Mouse (Mus musculus) activated CD4-positive, CD25-positive, alpha-beta regulatory T cell, adult 4 months (primary cell): ENCODE measurements around the gene Cry2. TPM values are rescaled to one million over a fixed set of nuclear protein-coding genes. Genes with fewer than 3 reads are reported as not detected.

Experiments used
- ATAC-seq: one replicate; pipeline ENCODE4 v1.8.0; 2017
- polyA plus RNA-seq, 2 experiments: library from polyadenylated mRNA; unstranded; fragments of 100-300 nt; shearing (Covaris generic); gene quantifications; one replicate each; pipeline ENCODE4 v1.2.1; 2017

The Cry2 gene
- polyA plus RNA-seq, 2 experiments from 2014 or later: 4.2 to 6.3 TPM

GRCm38 (mm10) chr2:92386821-92387570, 46.8 kb downstream of the Cry2 start:
- no peak for ATAC-seq

- ATAC-seq: no peak
These were observed 48.5 kb downstream of the Cry2 start for GRCm38 (mm10) chr2:92385113-92386051.

DNA sequence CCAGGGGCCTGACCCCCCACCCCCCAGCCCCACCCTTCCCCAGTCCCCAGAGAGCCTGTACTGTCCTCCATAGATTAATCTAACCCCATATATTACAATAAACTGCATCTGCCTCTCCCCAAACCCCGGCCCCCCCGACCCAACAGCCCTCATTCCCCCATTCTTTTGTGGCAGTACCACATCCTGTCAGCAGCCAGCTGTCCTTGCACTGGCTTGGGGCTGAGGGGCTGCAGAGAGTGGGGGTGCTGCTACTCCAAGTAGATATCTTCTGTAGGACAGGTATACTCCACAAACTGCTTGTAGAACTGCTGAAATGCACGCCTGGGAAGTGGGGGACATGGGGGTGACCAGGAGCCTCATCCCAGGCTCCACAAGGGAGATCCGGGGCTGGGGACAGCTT, 49.7 kb downstream of the Cry2 start:
- ATAC-seq: no peak

DNA sequence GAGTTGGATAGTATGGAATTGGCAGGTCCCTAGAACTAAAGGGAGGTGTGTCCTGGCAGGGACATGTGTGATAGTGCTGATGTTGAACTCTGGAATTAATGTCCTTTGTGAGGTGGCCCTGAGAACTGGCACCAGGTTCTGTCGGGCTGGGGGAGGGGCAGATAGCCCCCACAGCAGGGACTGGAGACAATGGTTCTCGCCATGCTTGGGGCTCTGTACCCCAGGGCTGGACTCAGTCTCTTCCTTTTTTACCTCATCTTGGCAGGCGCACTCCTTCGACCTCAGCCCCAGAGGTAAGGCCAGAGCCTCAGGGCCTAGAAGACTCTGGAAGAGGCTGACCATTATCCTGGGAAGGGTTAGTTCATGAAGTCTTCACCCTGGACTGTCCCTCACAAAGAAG, 51.1 kb downstream of the Cry2 start:
- ATAC-seq: no peak

DNA sequence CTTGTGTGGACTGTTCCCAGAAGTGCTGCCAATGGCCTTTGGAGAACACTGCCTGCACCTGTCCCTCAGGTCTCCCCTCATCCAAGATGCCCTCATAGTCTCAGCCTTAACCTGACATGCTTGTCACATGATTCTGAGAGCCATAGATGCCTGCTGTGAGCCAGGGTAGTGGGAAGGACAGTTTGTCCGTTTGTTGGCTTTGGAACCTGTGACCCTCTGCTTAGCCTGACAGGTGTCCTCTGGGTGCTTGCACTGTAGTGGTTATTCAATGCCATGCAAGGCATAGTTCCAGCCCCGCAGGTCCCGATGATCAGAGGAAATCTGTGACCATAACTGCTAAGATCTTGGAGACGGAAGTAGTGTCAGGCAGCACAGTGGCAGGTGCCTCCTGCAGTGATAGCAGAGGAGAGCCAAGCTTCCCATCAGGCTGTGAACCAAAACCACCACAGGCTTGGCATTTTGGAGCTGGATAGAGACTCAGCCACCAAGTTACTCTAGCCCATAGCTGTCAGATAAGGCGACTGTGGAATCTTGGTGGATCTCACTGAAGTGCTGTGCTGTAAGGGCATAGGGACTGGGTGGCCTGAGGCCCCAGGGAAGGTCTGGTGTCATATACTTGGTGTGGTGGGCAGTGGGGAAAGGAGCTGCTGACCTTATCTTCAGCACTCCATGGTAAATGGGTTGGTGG, 51.8 kb downstream of the Cry2 start, which contains the start of gene 1700029I15Rik:
1700029I15Rik (plus strand) TSS at position 638 of the 688 bp plus-strand sequence.
- ATAC-seq: no peak

DNA sequence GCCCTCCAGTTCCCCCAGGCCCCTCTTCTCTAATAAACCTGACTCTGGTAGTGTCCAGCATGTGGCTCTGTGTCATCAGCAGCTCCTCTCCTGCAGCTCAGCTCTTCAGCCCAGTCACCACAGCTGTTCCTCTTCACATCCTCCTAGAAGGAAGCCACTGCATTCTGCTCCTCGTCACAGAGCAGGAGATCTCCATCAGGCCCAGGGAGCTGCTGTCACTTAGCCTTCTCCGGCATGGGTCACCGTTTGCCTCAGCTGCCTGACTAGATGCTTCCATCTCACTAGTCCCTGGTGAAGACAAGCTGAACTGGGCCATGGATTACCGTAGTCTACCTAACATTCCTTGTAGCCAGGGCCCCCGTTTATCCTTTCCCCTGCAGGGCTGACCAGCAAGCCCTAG, 52.7 kb downstream of the Cry2 start:
- ATAC-seq: no peak

DNA sequence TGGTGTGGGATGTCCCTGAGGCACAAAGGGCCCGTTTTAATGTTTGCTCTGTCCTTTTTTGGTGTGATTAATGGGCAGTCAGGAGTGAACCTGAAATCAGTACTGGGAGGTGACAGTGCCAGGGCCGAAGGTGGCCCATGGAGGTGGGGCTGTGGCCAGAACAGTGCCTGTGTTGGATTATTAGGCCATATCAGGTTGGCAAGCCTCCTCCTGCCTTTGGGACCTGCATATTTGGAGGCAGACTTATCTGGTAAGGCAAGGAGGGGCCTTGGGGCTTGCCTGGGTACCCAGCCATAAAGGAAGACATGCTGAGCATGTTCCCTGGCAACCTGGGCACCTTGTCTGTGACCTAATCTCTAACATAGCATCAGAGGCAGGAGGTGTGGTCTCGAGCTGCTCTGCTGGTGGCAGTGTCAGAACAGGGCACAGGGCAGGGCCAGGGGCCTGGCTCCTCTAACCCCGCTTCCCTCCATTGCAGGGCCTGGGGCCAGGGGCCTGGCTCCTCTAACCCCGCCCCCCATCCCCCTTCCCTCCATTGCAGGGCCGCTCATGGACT, 53.3 kb downstream of the Cry2 start:
- no peak for ATAC-seq

GRCm38 (mm10) chr2:92379783-92380494, 53.9 kb downstream of the Cry2 start:
- peak; percentile 43 for ATAC-seq

GRCm38 (mm10) chr2:92377320-92377719, 56.5 kb downstream of the Cry2 start:
- no peak for ATAC-seq

DNA sequence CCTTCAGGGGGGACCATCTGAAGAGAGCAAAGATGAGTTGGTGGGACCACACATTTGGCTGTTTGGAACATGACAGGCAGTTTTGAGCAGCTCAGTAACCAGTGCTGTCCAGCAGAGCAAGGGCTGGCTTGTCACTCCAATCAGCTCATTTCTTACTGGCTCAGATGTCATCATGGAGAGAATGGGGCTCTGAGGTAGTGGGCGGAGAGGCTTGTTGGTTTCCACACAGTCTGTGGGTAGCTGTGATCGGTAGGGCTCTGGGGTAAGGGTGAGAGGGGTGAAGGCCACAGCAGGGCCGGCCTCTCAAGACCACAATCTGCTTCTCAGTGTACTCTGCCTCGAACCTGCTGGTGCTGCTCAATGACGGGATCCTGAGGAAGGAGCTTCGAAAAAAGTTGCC, 57.5 kb downstream of the Cry2 start:
- ATAC-seq: no peak

DNA sequence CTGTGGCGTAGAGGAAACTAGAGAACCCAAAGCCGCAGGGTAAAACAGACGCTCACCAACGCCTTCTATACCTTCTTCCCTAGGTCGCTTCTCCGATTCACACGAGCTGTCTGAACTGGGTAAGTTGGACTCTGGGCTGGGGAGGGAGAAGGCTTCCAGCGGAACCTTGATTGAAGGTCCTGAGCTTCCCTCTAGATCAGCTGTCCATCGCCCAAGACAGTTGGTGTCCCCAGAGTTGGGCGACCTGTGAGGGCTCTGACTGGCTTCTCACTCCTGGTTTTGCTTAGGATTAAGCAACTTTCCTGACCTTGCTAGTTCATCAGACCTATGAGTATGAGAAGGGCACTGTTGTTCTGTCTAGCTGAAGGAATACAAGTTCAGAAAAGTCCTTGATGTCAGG, 58.1 kb downstream of the Cry2 start:
- no peak for ATAC-seq

DNA sequence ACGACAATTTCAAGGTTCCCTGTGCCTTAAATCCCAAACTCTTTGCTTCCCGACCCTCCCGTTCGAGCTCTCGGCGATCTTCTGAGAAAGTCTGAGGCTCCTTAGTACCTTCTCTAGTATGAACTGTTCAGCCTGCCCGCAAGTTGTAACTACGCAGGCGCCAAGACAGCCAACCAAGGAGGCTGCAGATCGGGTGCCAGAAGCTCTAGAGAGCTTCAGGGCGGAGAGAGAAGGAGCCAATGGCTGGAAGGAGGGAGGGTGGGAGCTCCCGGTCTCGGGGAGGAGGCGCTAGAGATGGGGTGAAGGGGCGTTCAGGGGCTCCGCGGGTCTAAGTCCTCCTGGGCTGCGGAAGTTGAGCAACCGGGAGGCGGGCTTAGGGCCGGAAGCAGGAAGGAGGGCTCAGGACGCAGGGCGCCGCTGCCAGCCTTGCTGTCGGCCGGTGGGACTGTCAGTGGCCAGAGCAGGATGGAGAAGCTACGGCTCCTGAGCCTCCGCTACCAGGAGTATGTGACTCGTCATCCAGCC, 58.7 kb downstream of the Cry2 start:
- ATAC-seq: peak; percentile 91

DNA sequence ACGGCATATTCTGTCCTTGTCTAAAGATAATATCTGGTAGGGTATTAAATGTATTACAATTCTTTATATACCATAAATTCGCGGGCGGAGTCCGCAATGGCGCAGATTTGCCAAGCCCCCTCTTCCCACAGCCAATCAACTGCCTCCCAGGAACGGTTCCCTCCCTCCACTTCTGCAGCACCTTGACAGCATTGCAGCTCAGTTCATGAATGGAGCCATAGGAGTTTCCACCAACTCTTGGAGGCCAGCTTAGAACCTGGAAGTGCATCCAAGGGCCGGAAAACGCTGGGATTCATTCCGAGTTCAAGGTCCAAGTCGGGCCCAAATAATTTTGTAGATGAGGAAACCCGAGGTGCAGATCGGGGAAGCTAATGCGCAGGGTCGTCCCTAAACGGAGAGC, 59.3 kb downstream of the Cry2 start, which contains the start of the genes Pex16 and Large2:
Pex16 (plus strand) TSS at position 163 of the 400 bp plus-strand sequence.
Large2 (minus strand) TSS at position 356 of the 400 bp plus-strand sequence.
- ATAC-seq: no peak

DNA sequence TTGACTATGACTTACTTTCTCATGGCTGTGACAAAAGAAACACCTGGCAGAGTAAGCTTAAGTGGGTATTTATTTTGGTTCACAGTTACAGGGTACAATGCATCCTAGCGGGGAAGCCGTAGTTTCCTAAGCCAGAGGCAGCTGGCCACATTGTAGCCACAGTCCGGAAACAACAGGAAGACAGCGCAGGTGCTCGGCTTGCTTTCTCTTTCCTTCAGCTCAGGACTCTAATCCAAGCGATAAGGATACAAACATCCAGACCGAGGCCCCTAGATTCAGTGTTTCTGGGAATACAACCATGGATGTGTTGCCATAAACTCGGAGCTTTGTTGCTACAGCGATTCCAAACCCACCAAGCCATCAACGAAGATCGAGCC, 60.4 kb downstream of the Cry2 start:
- no peak for ATAC-seq

DNA sequence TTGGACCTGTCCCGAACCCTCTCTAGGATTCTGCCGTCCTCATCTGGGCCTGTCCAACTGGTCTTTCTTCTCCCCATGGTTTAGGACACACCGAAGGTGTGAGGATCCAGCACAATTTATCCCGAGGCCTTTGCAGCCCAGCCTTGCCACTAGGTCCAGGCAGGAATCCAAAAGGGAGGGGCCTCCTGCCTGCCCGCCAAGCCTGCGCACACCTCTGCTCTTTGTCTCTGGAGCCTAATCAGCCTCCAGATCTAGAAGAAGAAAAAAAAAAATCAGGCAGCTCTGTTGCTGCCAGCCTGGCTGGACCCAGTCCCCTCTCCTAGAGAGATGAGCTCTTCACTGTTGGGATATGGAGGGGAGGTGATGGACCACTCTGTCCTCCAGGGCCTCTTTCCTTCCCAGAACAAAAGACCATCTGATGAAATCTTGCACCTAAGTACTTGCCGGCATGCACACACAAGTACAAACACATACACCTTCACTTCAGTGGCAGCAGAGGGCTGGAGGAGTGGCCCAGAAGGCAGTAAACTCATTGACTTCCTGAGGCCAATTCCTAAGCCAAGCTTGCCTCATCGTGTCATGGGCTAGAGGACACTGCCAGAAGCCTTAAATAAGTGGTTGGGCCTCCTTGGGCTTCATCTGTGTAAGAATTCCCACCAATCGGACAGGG, 60.9 kb downstream of the Cry2 start:
- no peak for ATAC-seq

DNA sequence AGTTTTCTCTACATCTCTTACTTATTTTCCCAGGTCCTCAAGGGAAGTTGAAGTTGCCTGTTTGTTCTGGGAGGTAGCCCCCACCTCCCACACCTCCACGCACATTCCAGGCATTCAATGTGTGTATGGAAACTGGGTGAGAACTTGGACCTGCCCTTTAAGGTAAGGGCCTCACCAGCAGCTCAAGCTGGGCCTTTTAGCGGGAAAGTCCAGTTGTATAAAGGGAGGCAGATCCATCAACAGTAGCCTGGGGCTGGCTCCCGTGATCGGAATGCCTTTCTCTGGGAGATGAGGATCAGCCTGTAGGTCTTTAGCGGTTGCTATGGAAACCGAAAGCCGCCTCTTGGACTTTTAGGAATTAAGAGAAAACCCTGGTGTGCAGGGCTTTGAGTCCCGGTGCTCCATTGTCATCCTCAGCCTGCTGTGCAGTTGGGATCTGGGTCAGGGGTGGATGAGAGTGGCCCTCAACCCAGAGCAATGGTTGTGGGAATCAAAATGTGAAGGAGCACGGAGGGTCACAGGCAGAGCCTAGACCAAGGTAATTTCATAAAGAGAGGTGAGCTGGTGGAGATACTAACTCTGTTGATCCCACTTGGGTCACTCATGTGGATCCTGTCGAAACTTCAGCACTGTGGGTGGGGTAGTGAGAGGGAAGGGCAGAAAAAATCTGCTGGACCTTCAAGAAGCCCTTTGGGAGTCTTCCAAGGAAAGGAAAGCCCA, 61.7 kb downstream of the Cry2 start:
- ATAC-seq: no peak

GRCm38 (mm10) chr2:92370821-92371805, 62.7 kb downstream of the Cry2 start:
- ATAC-seq: no peak

DNA sequence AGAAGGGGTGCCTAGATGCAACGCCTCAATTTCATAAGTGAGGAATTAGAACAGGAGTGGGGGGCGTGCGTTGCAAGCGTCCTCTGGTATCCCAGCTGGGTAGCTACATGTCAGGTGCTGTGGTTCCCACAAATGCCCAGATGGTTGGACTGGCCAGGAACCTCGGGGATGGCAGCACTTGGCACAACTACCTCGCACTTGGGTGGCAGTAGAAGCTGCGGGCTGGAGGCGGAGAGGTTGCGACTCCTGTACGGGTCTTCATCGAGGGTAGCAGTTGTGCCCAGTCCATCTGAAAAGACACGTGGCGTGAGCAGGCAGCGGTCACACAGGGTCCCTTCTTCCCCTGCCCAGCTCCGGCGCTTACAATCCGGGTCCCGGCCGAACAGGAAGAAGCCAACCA, 63.5 kb downstream of the Cry2 start:
- ATAC-seq: no peak

- no peak for ATAC-seq
These were observed 66.3 kb downstream of the Cry2 start for GRCm38 (mm10) chr2:92367383-92368029.
